Mouse (Mus musculus) hindbrain, embryonic 14.5 days (tissue): ENCODE measurements at regions not wholly inside any gene's neighbourhood (a gene's known extent, or its start where the extent isn't known, plus 50 kb on each side); places are given as distances from the start of the nearest gene placed in this dataset.

ENCODE experiments used
- ATAC-seq: fragments of 200-750 bp; cut with Nextera tagmentation; 2 replicates; pipeline ENCODE4 v1.8.0; 2017; ENCODE audit warnings: moderate number of reproducible peaks, mild to moderate bottlenecking, moderate TSS enrichment, moderate library complexity; ENCODE audit not compliant: low FRiP score
- DNase-seq: peaks from one replicate; pipeline ENCODE4 v3.0.0-alpha.2; 2015; ENCODE audit warnings: low spot score
- H3K27ac ChIP-seq: fragments of 300-500 bp; sonication (generic); 2 replicates; pipeline ENCODE4 v1.5.1; 2014; ENCODE audit warnings: mild to moderate bottlenecking, moderate library complexity
- H3K27me3 ChIP-seq: fragments of 300-500 bp; sonication (generic); 2 replicates; pipeline ENCODE4 v1.6.1; 2014; ENCODE audit warnings: mild to moderate bottlenecking, low read length, mixed read lengths; ENCODE audit not compliant: control insufficient read depth, insufficient read depth
- H3K36me3 ChIP-seq: fragments of 300-500 bp; sonication (generic); replicated peaks from 2 replicates; pipeline ENCODE4 v1.6.1; 2014; ENCODE audit not compliant: control insufficient read depth, insufficient read depth
- H3K4me1 ChIP-seq: fragments of 300-500 bp; sonication (generic); replicated peaks from 2 replicates; pipeline ENCODE4 v1.6.1; 2014; ENCODE audit warnings: antibody characterized with exemption, low read length, mixed read lengths; ENCODE audit not compliant: control insufficient read depth, insufficient read depth
- H3K4me2 ChIP-seq: fragments of 300-500 bp; sonication (generic); replicated peaks from 2 replicates; pipeline ENCODE4 v1.6.1; 2014; ENCODE audit warnings: mild to moderate bottlenecking, moderate library complexity
- H3K4me3 ChIP-seq: fragments of 300-500 bp; sonication (generic); replicated peaks from 2 replicates; pipeline ENCODE4 v1.5.1; 2014; ENCODE audit warnings: mild to moderate bottlenecking, low read length
- H3K9ac ChIP-seq: fragments of 300-500 bp; sonication (generic); 2 replicates; pipeline ENCODE4 v1.6.1; 2014
- H3K9me3 ChIP-seq: fragments of 300-500 bp; sonication (generic); 2 replicates; pipeline ENCODE4 v1.6.1; 2016; ENCODE audit warnings: low read length; ENCODE audit not compliant: control insufficient read depth
- WGBS: fragments of 180-500 bp; shearing (Covaris S2); extraction: QIAGEN DNeasy Blood & Tissue Kit; methylation state at CpG from one replicate; pipeline ENCODE4 v1.1.7; 2014; 5-methylcytosine and 5-hydroxymethylcytosine counted together

DNA sequence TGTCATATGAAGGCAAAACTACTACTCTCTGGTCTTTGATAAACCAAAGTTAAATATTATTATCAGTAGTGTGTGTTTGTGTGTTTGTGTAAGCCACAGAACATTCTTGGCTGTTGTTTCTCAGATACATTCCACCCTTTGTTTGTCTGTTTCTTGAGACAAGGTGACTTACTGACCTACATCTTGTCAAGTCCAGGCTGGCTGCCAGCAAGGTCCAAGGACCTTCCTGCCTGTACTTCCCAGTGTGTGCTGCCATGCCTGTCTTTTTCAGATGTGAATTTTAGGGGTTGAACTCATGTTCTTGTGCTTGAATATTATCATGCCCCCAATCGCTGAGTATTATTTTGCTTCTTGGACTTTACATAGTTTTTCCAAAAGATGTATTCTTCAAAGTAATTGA, 235.5 kb upstream of the Fermt1 start:
- DNase-seq (no peak), ATAC-seq (no peak)
- Histone ChIP-seq H3K27ac (no peak overlapping the region), H3K4me1 (no peaks in the 10 kb centered on the region), H3K4me2 (no peak overlapping the region), H3K4me3 (no peak overlapping the region), H3K9me3 (no peaks in the 10 kb centered on the region), H3K9ac (no peak overlapping the region), H3K27me3 (no peaks in the 10 kb centered on the region), H3K36me3 (no peaks in the 10 kb centered on the region)
- 94% methylated on average over 1 of the region's 1 CpGs for WGBS

DNA sequence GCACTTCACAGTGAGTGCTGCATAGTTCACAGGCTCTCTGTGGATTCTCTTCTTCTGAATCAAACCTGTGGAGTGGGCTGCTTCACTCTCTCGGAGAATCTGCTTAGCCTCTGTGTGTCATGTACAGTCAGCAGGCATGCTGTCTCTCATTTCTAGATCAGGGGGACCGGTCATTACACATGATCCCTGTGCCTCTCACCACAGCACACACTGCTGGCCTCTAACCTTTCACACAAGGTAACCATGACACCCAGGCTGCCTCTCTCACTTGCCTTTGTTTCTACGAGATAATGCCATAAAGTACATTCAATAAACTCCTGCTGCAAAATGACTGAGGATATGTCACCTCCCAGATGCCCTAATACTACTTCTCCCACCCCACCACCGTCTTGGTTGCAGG, 237.2 kb upstream of the Fermt1 start:
- H3K36me3 ChIP-seq, result no peaks in the 10 kb centered on the region
- H3K4me1 ChIP-seq, result no peaks in the 10 kb centered on the region
- H3K9ac ChIP-seq, result no peak overlapping the region
- H3K27me3 ChIP-seq, result no peaks in the 10 kb centered on the region
- ATAC-seq, result no peak
- no peaks in the 10 kb centered on the region for H3K9me3 ChIP-seq
- H3K4me2 ChIP-seq, result no peak overlapping the region
- H3K27ac ChIP-seq, result no peak overlapping the region
- 63% methylated on average over 4 of the region's 4 CpGs for WGBS
- H3K4me3 ChIP-seq, result no peak overlapping the region
- DNase-seq, result no peak

DNA sequence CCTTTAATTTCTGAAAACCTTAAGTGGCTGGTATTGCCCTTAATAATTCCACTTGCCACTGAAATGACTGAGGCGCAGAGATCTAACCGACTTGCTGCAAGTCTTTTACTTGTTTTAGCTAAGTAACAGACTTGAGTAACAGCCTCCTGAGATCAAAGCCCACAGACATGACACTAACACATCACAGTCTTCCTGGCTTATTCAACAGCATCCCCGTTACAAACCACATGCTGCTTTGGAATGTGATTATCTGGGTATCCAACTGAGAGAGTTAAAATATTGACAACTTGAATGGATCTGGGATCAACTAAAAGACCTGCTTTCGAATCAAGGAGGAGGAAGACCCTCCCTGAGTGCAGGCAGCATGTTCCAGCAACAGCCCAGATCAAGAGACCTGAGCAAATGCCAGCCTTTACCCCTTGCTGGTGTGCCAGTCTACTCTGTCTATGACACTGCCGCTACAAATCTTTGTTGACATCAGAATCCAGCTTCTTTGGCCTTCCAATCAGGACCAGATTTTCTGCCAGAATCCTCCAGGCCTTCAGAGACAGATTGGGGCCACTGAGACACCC, 258.7 kb upstream of the Fermt1 start:
- Histone ChIP-seq H3K9me3 (no peaks in the 10 kb centered on the region), H3K4me3 (no peak overlapping the region), H3K9ac (no peak overlapping the region), H3K27me3 (no peaks in the 10 kb centered on the region), H3K27ac (no peak overlapping the region), H3K36me3 (no peaks in the 10 kb centered on the region), H3K4me2 (no peak overlapping the region), H3K4me1 (no peaks in the 10 kb centered on the region)
- WGBS, result 28% methylated on average over 5 of the region's 5 CpGs
- no peak for DNase-seq
- ATAC-seq, result no peak

DNA sequence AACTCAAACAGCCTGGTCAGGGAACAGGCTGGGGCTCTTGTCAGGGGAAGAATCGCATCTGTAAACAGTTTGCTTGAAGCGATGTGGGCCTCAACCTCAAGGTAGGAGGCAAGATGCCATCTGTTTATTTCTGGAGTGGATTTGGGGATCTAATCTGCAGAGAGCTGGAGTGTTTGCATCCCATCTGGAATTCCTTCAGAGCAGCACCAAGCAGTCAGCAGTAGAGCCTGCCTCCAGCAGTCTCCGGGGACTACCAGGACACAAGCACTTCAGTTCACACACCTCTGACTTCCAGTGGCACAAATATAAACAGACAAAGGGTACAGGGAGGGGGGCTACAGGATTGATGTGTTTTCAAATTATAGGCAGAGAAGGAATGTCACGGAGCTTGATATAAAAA, 262.8 kb upstream of the Fermt1 start:
- Histone ChIP-seq H3K4me1 (no peaks in the 10 kb centered on the region), H3K4me2 (no peak overlapping the region), H3K27ac (no peak overlapping the region), H3K9ac (no peak overlapping the region), H3K4me3 (no peak overlapping the region), H3K27me3 (no peaks in the 10 kb centered on the region), H3K9me3 (no peaks in the 10 kb centered on the region), H3K36me3 (no peaks in the 10 kb centered on the region)
- no peak for ATAC-seq
- DNase-seq, result no peak
- WGBS, result 83% methylated on average over 4 of the region's 4 CpGs

DNA sequence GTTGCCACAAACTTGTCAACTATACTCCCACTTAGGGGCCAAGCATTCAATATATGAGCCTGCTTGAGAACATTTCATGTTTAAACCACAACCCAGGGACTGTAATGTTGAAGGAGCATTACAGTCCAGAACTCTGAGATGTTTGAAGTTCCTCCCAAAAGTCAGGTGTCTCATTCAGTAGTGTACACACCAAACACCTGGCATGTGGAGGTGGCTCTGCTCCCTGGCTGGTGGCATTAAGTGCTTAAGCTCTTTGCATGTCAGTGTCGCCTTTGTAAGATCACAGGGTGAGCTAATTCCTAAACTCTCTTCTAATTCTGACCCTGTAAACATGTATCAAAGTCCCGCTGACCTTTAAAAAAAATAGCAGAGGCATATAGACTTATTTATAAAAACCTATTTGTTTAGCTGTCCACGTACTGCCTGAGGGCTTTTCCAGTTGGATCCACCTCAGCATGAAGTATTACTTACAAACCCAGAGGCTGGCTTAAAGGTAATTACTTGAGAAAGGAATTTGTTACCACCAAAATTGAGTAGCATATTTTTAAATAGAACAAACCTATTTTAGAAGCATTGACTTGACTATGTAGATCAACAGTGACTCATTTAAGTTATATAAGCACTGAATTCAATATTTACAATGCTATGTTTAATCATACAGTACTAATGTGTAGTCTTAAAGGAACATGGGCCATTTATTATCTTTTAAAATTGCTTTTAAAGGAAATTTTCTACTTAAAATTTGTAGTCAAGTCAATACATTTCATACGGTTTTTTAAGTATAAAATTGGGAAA, 276.3 kb upstream of the Fermt1 start:
- Histone ChIP-seq H3K27me3 (no peaks in the 10 kb centered on the region), H3K27ac (no peak overlapping the region), H3K4me2 (no peak overlapping the region), H3K9me3 (no peaks in the 10 kb centered on the region), H3K4me1 (no peaks in the 10 kb centered on the region), H3K4me3 (no peak overlapping the region), H3K36me3 (no peaks in the 10 kb centered on the region), H3K9ac (no peak overlapping the region)
- WGBS, result 75% methylated on average over 4 of the region's 4 CpGs
- ATAC-seq (no peak), DNase-seq (no peak)

DNA sequence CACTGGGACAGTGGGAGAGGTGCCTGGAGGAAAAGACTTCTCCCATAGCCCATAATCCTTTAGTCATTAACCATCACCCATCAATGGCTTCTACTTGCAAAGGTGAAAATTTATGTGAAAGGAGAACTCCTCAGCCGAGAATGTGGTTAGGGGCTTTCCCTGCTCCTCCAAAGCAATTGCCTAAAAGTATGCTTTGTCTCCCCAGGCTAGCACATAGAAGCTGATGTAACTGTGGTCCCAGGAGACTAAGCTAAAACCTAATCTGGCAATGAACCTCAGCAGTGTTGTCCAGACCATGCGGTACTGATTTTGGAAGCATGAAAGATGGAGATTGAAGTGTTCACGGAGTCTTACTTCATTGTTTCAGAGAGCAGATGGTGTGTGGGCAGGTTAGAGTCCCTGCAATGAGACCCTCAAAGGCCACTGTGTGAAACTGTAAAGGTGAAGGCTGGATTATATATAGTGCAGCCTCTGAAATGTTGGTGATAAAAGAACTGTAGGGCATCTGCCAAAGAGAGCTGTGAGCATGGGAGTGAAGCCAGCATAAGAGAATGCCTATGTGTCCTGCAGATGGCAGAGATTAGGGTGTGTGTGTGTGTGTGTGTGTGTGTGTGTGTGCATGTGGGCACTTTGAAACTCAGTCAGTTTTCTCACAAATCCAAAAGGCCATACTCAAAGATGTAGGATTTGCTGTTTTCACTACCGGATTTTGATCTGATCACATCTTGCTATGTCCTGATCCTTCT, 289.6 kb upstream of the Fermt1 start:
- 81% methylated on average over 4 of the region's 4 CpGs for WGBS
- Histone ChIP-seq H3K9ac (no peak overlapping the region), H3K27ac (no peak overlapping the region), H3K4me2 (no peak overlapping the region), H3K4me1 (no peaks in the 10 kb centered on the region), H3K9me3 (no peaks in the 10 kb centered on the region), H3K4me3 (no peak overlapping the region), H3K27me3 (no peaks in the 10 kb centered on the region), H3K36me3 (no peaks in the 10 kb centered on the region)
- DNase-seq, result no peak
- no peak for ATAC-seq

DNA sequence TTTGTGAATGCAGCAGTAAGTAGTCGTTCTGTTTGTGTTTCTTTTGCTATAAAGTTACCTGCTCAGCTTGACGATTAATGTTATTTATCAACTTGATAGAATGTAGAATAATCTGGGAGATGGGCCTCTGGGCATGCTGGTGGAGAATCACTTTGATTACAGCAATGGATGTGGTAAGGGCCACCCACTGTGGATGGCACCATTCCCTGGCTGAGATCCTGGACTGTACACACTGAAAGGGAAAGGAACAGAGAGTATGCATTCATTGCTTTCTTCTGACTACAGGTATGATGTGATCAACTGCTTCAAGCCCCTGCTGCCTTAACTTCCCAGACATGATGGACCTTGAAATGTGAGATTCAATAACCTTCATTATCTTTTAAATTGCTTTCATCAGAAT, 299.8 kb upstream of the Bmp2 start:
- Histone ChIP-seq H3K27ac (no peak overlapping the region), H3K27me3 (no peaks in the 10 kb centered on the region), H3K9me3 (no peaks in the 10 kb centered on the region), H3K9ac (no peak overlapping the region), H3K36me3 (no peaks in the 10 kb centered on the region), H3K4me1 (no peaks in the 10 kb centered on the region), H3K4me2 (no peak overlapping the region), H3K4me3 (no peak overlapping the region)
- ATAC-seq (no peak), DNase-seq (no peak)
- WGBS, result 82% methylated on average over 2 of the region's 2 CpGs

DNA sequence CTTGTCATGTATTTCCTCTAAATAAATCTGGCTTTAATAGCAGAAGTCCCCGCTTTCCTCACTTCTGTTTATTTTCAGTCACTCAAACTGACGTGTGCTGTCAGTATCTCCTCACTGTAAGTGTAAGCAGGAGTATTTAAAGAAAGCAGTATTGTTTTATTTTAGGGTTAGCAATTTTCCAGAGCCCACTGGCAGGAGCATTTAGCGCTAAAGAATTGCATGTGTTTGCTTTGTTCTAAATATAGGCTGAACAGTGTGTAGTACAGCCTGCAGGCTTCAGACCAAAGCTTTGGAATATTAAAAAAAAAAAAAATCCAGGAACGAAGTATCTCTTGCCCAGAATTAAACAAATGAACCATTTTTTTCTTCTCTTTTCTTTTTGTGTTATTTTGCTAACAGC, 277.5 kb upstream of the Bmp2 start:
- no peaks in the 10 kb centered on the region for H3K27me3 ChIP-seq
- H3K9me3 ChIP-seq, result no peaks in the 10 kb centered on the region
- no peaks in the 10 kb centered on the region for H3K4me1 ChIP-seq
- no peak overlapping the region for H3K27ac ChIP-seq
- no peak overlapping the region for H3K9ac ChIP-seq
- H3K36me3 ChIP-seq, result no peaks in the 10 kb centered on the region
- H3K4me2 ChIP-seq, result no peak overlapping the region
- ATAC-seq (no peak), DNase-seq (no peak)
- 73% methylated on average over 4 of the region's 4 CpGs for WGBS
- no peak overlapping the region for H3K4me3 ChIP-seq

DNA sequence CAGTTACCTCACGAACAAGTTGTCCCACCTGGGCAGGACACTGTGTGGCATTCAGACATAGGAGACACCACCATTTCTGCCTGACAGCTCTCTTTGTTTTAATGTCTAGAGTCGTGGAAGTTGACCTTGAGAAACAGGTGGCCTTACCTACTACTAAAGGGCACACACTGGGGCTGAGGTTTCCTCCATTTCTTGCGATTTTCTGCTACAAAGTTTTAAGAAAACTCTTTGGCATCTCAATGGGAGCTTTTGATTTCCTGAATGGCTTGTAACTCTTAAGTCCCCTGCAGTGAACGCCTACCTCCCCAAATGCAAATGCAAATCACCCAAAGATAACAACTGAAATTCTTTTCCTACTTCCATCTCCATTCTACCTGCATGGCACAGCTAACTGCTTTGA, 273.4 kb upstream of the Bmp2 start:
- WGBS, result 46% methylated on average over 4 of the region's 4 CpGs
- Histone ChIP-seq H3K4me2 (no peak overlapping the region), H3K27ac (no peak overlapping the region), H3K4me3 (no peak overlapping the region), H3K4me1 (no peaks in the 10 kb centered on the region), H3K27me3 (no peaks in the 10 kb centered on the region), H3K9ac (no peak overlapping the region), H3K9me3 (no peaks in the 10 kb centered on the region), H3K36me3 (no peaks in the 10 kb centered on the region)
- ATAC-seq (no peak), DNase-seq (no peak)
